Mouse (Mus musculus) cerebellum, adult (tissue): ENCODE data around the gene Olfr495.

Source experiments
- ATAC-seq: cut with Nextera tagmentation; 2 replicates; pipeline ENCODE4 v1.9.2; 2017; ENCODE audit warnings: mild to moderate bottlenecking, moderate library complexity, mixed read lengths; ENCODE audit not compliant: insufficient number of reproducible peaks, low FRiP score, low TSS enrichment

Olfr495 gene

DNA sequence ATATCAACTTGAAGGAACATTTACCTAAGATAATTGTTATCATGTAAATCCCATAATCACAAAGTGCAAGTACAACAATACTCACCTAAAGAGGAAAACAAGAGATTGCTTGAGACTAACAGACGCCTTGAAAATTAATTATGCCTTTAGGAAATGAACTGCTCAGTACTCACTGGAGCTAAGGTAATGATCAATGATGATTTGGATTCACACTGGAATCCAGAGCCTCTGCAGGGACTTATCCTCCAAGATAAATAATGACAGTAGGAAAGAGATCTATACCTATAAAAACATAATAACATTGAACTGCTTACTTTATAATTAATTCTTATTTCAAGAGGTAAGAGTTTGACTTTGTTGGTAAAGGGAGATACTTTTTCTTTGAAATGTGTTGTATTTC lies at the start of gene Olfr495:
TSS of gene Olfr495 (plus strand) at position 301 of the 400 bp plus-strand sequence.
- no peak for ATAC-seq

DNA sequence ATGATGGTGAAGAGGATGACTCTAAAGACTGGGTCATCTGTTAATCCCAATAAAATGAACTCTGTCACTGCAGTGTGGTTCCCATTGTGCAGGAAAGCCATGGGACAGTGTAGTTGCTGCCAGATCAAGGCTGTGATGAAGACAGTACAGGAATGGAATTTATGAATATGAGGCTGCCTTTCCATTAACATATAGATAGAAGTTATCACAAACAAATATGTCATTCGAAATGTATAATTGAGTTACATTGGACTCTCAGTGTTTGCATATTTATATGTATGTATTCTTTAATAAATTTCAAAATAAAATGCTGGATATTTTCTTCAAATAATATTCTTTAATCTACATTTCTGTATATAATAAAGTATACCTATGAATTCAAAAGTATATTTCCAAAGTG lies 46.1 kb upstream of the Olfr495 start, which contains the start of gene Olfr493:
TSS of gene Olfr493 (minus strand) at position 101 of the 400 bp plus-strand sequence.
- no peak for ATAC-seq

DNA sequence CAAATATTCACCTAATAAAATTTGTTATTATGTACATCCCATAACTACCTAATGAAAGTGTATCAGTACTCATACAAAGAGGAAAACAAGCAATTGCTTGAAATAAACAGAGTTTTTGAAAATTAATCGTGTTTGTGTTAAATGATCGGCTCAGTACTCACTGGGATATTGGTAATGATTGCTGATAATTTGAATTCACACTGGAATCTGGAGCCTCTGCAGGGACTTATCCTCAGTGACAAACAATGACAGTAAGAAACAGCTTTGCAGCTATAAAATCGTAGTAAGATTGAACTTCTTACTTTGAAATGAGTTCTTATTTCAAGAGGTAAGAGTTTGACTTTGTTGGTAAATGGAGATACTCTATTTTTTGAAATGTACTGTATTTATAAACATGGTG lies 27.9 kb upstream of the Olfr495 start, which contains the start of gene Olfr494:
TSS of gene Olfr494 (plus strand) at position 301 of the 400 bp plus-strand sequence.
- ATAC-seq: no peak

DNA sequence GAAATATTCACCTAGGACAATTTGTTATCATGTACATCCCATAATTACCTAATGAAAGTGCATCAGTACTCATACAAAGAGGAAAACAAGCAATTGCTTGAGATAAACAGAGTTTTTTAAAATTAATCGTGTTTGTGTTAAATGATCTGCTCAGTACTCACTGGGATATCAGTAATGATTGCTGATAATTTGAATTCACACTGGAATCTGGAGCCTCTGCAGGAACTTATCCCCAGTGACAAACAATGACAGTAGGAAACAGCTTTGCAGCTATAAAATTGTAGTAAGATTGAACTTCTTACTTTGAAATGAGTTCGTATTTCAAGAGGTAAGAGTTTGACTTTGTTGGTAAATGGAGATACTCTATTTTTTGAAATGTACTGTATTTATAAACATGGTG lies 27.2 kb downstream of the Olfr495 start, which contains the start of gene Olfr497:
TSS of gene Olfr497 (plus strand) at position 301 of the 400 bp plus-strand sequence.
- no peak for ATAC-seq
